Mouse (Mus musculus): ENCODE results near the gene Spdya. TPM values are rescaled to one million over a fixed set of nuclear protein-coding genes. Genes with fewer than 3 reads are reported as not detected.
A peak's percentile ranks its signal among the peaks of the same experiment; 100 is the strongest.
"Not testable (repeated sequence)": the region's sequence is repeated elsewhere in the genome, so short reads cannot be mapped to it uniquely, and the experiment has no call there.

Spdya gene
- 1 to 10 TPM; 2.2 to 2.6 TPM for total RNA-seq (2021)
- long read RNA-seq, experiment 1, partial matches to known transcripts: 1 of 9 reads
- long read RNA-seq, experiment 1, other reads (novel, unspliced or antisense): 8 of 9 reads
- long read RNA-seq, experiment 2, partial matches to known transcripts: 0 of 5 reads
- long read RNA-seq, experiment 2, other reads (novel, unspliced or antisense): 4 of 5 reads

GRCm38 (mm10) chr17:71551757-71552451 is at the start of gene Spdya:
Gene Spdya (plus strand): TSS chr17:71552061.
- peak; percentile 81 to 89 for DNase-seq (ENCODE audit: low spot score in 2 of 2)

- DNase-seq (ENCODE audit: low spot score in 2 of 2): no peak
Measured at GRCm38 (mm10) chr17:71506832-71507231, 45.0 kb upstream of the Spdya start.

GRCm38 (mm10) chr17:71510297-71510696 is 41.6 kb upstream of the Spdya start:
- DNase-seq (ENCODE audit: low spot score in 2 of 2): no peak

- DNase-seq (ENCODE audit: low spot score in 2 of 2): no peak
Measured at GRCm38 (mm10) chr17:71526302-71526708, 25.6 kb upstream of the Spdya start.

- peak; percentile 87 to 91 for DNase-seq (ENCODE audit: low spot score in 2 of 2)
Measured at GRCm38 (mm10) chr17:71526711-71527564, 24.9 kb upstream of the Spdya start, which contains the start of gene Ndc80. Gene Ndc80 (minus strand): TSS chr17:71526857.

- no peak for DNase-seq (ENCODE audit: low spot score in 2 of 2)
Measured at GRCm38 (mm10) chr17:71528042-71528441, 23.8 kb upstream of the Spdya start.

GRCm38 (mm10) chr17:71535595-71535994 is 16.3 kb upstream of the Spdya start:
- not testable (repeated sequence) for DNase-seq (ENCODE audit: low spot score in 2 of 2)

GRCm38 (mm10) chr17:71537164-71537563 is 14.7 kb upstream of the Spdya start:
- no peak for DNase-seq (ENCODE audit: low spot score in 2 of 2)

GRCm38 (mm10) chr17:71548586-71548985 is 3.3 kb upstream of the Spdya start:
- DNase-seq (ENCODE audit: low spot score in 2 of 2): peak in 1 of 2 experiments; percentile 31

- no peak for DNase-seq (ENCODE audit: low spot score in 2 of 2)
Measured at GRCm38 (mm10) chr17:71551350-71551749, 511 bp upstream of the Spdya start.

- DNase-seq (ENCODE audit: low spot score in 2 of 2): peak in 1 of 2 experiments; percentile 2
Measured at GRCm38 (mm10) chr17:71552901-71553300, 1.0 kb downstream of the Spdya start.

GRCm38 (mm10) chr17:71561631-71562030 is 9.8 kb downstream of the Spdya start:
- peak; percentile 28 to 60 for DNase-seq (ENCODE audit: low spot score in 2 of 2)

GRCm38 (mm10) chr17:71579176-71579705 is 27.4 kb downstream of the Spdya start:
- no peak for DNase-seq (ENCODE audit: low spot score in 2 of 2)

- DNase-seq (ENCODE audit: low spot score in 2 of 2): no peak
Measured at GRCm38 (mm10) chr17:71597881-71598658, 46.2 kb downstream of the Spdya start.

GRCm38 (mm10) chr17:71598659-71599554 is 47.0 kb downstream of the Spdya start:
- DNase-seq (ENCODE audit: low spot score in 2 of 2): peak; percentile 92 to 96

GRCm38 (mm10) chr17:71615638-71616318 is 63.9 kb downstream of the Spdya start, which contains the start of gene Wdr43:
Gene Wdr43 (plus strand): TSS chr17:71615895.
- DNase-seq (ENCODE audit: low spot score in 2 of 2): peak; percentile 98

GRCm38 (mm10) chr17:71616319-71617032 is 64.6 kb downstream of the Spdya start:
- DNase-seq (ENCODE audit: low spot score in 2 of 2): no peak

- no peak for DNase-seq (ENCODE audit: low spot score in 2 of 2)
Measured at GRCm38 (mm10) chr17:71617033-71617362, 65.1 kb downstream of the Spdya start.

Data from left cerebral cortex, adult 18-20 months (tissue).